Mouse (Mus musculus) MEL (cell line): ENCODE measurements around the gene Rpl18a.

Source experiments
- CTCF ChIP-seq, 3 experiments: IDR thresholded peaks in 2 of 3; conservative IDR thresholded peaks in 1 of 3; 2 replicates each; pipeline ENCODE4 v1.5.1; 2011 to 2012; ENCODE audit warnings: low read length in 3 of 3, low read depth in 2 of 3, mild to moderate bottlenecking in 2 of 3, improper control_type of control experiment in 1 of 3, inconsistent platforms in 1 of 3, mixed read lengths in 1 of 3, moderate library complexity in 1 of 3; ENCODE audit not compliant: control insufficient read depth in 1 of 3, insufficient read depth in 1 of 3, poor library complexity in 1 of 3, severe bottlenecking in 1 of 3
- E2F4 ChIP-seq: IDR thresholded peaks from 2 replicates; pipeline ENCODE4 v1.6.1; 2011; ENCODE audit warnings: low read depth, low read length, improper control_type of control experiment, borderline replicate concordance
- ELF1 ChIP-seq: IDR thresholded peaks from 2 replicates; pipeline ENCODE4 v1.6.1; 2014; ENCODE audit warnings: low read depth, mild to moderate bottlenecking, inconsistent platforms, low read length, improper control_type of control experiment, moderate library complexity
- EP300 ChIP-seq, 2 experiments: IDR thresholded peaks; 2 replicates each; pipeline ENCODE4 v1.6.1; 2011; ENCODE audit warnings: improper control_type of control experiment in 2 of 2, low read length in 2 of 2, low read depth in 1 of 2, mild to moderate bottlenecking in 1 of 2
- GABPA ChIP-seq: IDR thresholded peaks from 2 replicates; pipeline ENCODE4 v1.6.1; 2012; ENCODE audit warnings: low read depth, mild to moderate bottlenecking, inconsistent platforms, low read length, improper control_type of control experiment, moderate library complexity
- KAT2A ChIP-seq: conservative IDR thresholded peaks from 2 replicates; pipeline ENCODE4 v1.6.1; 2012; ENCODE audit warnings: low read depth, low read length, improper control_type of control experiment, inconsistent platforms
- MAFK ChIP-seq: IDR thresholded peaks from 2 replicates; pipeline ENCODE4 v1.6.1; 2011; ENCODE audit warnings: low read depth, mild to moderate bottlenecking, low read length, improper control_type of control experiment, borderline replicate concordance
- MYC ChIP-seq: IDR thresholded peaks from 2 replicates; pipeline ENCODE4 v1.6.1; 2011; ENCODE audit warnings: low read depth, mild to moderate bottlenecking, low read length, improper control_type of control experiment, moderate library complexity
- POLR2AphosphoS2 ChIP-seq: IDR thresholded peaks from 2 replicates; pipeline ENCODE4 v1.6.1; 2011; ENCODE audit warnings: low read length, improper control_type of control experiment
- POLR2AphosphoS5 ChIP-seq: IDR thresholded peaks from 2 replicates; pipeline ENCODE4 v1.6.1; 2012; ENCODE audit warnings: low read depth, borderline replicate concordance, mild to moderate bottlenecking, inconsistent platforms, low read length, moderate library complexity, mixed read lengths
- RCOR1 ChIP-seq: IDR thresholded peaks from 2 replicates; pipeline ENCODE4 v1.6.1; 2012; ENCODE audit warnings: low read depth, mild to moderate bottlenecking, inconsistent platforms, low read length, improper control_type of control experiment
- USF2 ChIP-seq, 2 experiments: IDR thresholded peaks; 2 replicates each; pipeline ENCODE4 v1.6.1; 2011 to 2012; ENCODE audit warnings: improper control_type of control experiment in 2 of 2, low read length in 2 of 2, borderline replicate concordance in 1 of 2, inconsistent platforms in 1 of 2, low read depth in 1 of 2, mild to moderate bottlenecking in 1 of 2; ENCODE audit not compliant: insufficient read depth in 1 of 2

DNA sequence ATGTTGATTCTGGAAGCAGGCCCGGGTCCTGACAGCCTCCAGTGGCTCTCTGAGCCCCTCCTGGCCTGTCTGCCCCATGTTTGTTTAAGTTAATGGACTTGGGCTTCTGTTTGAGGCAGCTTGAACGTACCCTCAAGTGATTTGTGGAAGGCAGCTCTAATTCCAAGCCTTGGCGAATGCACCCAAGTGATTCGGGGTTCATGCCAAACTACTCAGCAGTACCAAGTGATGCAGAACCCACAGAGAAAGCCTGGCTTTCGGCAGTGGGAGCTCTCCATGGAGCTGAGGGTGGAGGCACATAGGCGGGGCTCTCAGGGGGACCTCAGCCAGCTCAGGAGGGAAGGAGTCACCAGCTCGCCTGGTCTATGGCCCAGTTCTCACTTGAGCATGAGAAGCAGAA lies 37.6 kb upstream of the Rpl18a start:
- no peak for TF ChIP-seq EP300 (IDR thresholded peaks at IDR 0.05; ENCODE audit: low read depth in 1 of 2, low read length in 2 of 2)
- TF ChIP-seq MYC = no peak
- TF ChIP-seq ELF1 = no peak
- TF ChIP-seq POLR2AphosphoS5 = no peak
- TF ChIP-seq CTCF (IDR thresholded peaks at IDR 0.05 in 2 of 3, conservative IDR thresholded peaks at IDR 0.05 in 1 of 3; ENCODE audit: control insufficient read depth in 1 of 3, insufficient read depth in 1 of 3, low read depth in 2 of 3, low read length in 3 of 3, poor library complexity in 1 of 3, severe bottlenecking in 1 of 3) = no peak
- no peak for TF ChIP-seq KAT2A
- no peak for TF ChIP-seq E2F4
- TF ChIP-seq USF2 (IDR thresholded peaks at IDR 0.05; ENCODE audit: borderline replicate concordance in 1 of 2, insufficient read depth in 1 of 2, low read depth in 1 of 2, low read length in 2 of 2) = no peak
- no peak for TF ChIP-seq MAFK
- no peak for TF ChIP-seq GABPA
- TF ChIP-seq RCOR1 = no peak
- TF ChIP-seq POLR2AphosphoS2 = no peak
